Mouse (Mus musculus) heart, embryonic 10.5 days (tissue): ENCODE measurements at regions not wholly inside any gene's neighbourhood (a gene's known extent, or its start where the extent isn't known, plus 50 kb on each side); places are given as distances from the start of the nearest gene placed in this dataset.

Experiments
- DNase-seq: peaks from one replicate; pipeline ENCODE4 v3.0.0-alpha.2; 2017; ENCODE audit warnings: low spot score
- H3K27ac ChIP-seq: fragments of 300-500 bp; sonication (generic); 2 replicates; pipeline ENCODE4 v1.5.1; 2016; ENCODE audit warnings: mild to moderate bottlenecking
- H3K27me3 ChIP-seq: fragments of 300-500 bp; sonication (generic); 2 replicates; pipeline ENCODE4 v1.6.1; 2016; ENCODE audit warnings: mild to moderate bottlenecking; ENCODE audit not compliant: poor library complexity, insufficient read depth, severe bottlenecking
- H3K36me3 ChIP-seq: fragments of 300-500 bp; sonication (generic); 2 replicates; pipeline ENCODE4 v1.6.1; 2016; ENCODE audit warnings: mild to moderate bottlenecking, moderate library complexity
- H3K4me1 ChIP-seq: fragments of 300-500 bp; sonication (generic); 2 replicates; pipeline ENCODE4 v1.6.1; 2016; ENCODE audit warnings: mild to moderate bottlenecking
- H3K4me3 ChIP-seq: fragments of 300-500 bp; sonication (generic); 2 replicates; pipeline ENCODE4 v1.5.1; 2016; ENCODE audit warnings: mild to moderate bottlenecking, moderate library complexity
- H3K9me3 ChIP-seq: fragments of 300-500 bp; sonication (generic); 2 replicates; pipeline ENCODE4 v1.6.1; 2016; ENCODE audit warnings: mild to moderate bottlenecking, moderate library complexity
- WGBS: fragments of 180-500 bp; shearing (Covaris S2); methylation state at CpG from one replicate; pipeline ENCODE4 v1.1.7; 2016; 5-methylcytosine and 5-hydroxymethylcytosine counted together

DNA sequence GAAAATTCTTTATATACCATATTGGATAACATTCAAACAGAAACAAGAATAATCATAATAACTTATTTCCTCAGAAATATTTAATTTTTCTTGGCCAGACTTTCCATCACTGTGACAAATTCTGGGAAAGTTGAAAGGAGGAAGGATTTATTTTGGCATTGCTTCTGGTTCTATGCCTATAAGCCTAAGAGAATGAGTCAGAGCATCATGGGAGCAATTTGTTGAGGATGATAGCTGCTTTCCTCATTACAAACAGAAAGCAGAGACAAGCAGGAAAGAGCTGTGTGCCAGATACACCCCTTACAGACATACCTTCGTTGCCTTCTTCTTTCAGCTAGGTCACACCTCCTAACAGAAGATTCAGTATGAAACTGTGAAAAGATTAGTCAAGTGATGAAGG, 115.3 kb downstream of the Rgs21 start:
- no peaks in the 10 kb centered on the region for H3K36me3 ChIP-seq
- no peaks in the 10 kb centered on the region for H3K9me3 ChIP-seq
- 65% methylated on average over 1 of the region's 1 CpGs for WGBS
- no peaks in the 10 kb centered on the region for H3K4me1 ChIP-seq
- no peaks in the 10 kb centered on the region for H3K27me3 ChIP-seq
- no peak overlapping the region for H3K27ac ChIP-seq
- DNase-seq: no peak
- no peak overlapping the region for H3K4me3 ChIP-seq

DNA sequence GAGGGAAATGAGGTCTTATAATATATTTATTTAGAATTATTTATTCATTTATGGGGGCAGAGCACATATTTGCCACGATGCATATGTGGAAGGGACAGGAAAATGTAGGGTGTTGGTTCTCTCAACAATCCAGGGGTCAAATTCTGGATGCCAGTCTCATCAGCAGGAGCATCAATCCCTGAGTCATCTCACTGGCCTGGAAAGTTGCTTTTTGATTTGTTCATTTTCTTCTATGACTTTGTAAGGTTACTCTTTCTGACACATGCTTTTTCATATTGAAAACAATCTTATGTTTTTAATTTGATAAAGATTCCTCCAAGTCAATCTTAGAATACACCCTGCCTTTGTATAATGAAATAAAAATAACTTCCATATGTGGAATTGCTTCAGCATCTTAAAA, 115.7 kb downstream of the Rgs21 start:
- DNase-seq: no peak
- WGBS: 69% methylated on average over 1 of the region's 1 CpGs
- Histone ChIP-seq H3K9me3 (no peaks in the 10 kb centered on the region), H3K36me3 (no peaks in the 10 kb centered on the region), H3K27ac (no peak overlapping the region), H3K27me3 (no peaks in the 10 kb centered on the region), H3K4me3 (no peak overlapping the region), H3K4me1 (no peaks in the 10 kb centered on the region)

DNA sequence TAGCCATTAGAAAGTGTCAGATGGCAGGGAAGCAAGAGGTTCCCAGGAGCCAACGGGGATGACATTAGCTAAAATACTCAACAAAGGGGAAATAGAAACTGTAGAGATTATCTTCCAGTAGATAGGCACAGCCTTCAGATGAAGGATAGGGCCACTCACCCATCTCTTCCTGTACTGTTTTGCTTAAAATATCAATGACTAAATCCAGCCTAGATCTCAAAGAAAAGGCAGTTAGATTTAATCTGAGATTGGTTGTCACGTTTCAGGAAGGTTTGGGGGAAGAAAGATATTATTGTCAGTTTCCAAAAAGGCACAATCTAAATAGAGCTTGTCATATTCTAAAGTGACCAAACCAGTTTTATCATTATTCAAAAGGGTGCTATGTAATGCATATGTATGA, 130.8 kb downstream of the Rgs21 start:
- Histone ChIP-seq H3K4me1 (no peaks in the 10 kb centered on the region), H3K27ac (no peak overlapping the region), H3K9me3 (no peaks in the 10 kb centered on the region), H3K4me3 (no peak overlapping the region), H3K36me3 (no peaks in the 10 kb centered on the region), H3K27me3 (no peaks in the 10 kb centered on the region)
- DNase-seq: no peak
- WGBS: 80% methylated on average over 2 of the region's 2 CpGs

DNA sequence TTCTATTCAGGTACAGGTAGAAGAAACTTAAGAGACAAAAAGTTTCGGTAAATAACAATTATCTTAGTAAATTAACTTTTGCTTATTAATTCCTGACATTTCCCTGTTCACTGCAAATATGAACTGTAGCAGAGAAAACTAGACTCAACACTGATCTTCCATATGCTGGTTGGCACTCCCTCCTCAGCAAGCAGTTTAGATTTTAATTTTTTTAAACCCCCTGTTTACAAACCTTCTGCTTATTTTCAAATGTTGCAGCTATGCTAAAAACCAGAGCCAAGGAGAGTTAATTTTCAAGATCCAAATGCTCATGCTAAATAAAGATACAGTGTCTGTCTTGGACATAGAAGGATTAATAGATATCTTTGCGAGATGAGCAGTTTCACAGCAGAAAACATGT, 134.7 kb downstream of the Rgs21 start:
- H3K27ac ChIP-seq: no peak overlapping the region
- no peaks in the 10 kb centered on the region for H3K36me3 ChIP-seq
- H3K4me1 ChIP-seq: no peaks in the 10 kb centered on the region
- no peak for DNase-seq
- 83% methylated on average over 2 of the region's 2 CpGs for WGBS
- H3K27me3 ChIP-seq: no peaks in the 10 kb centered on the region
- H3K9me3 ChIP-seq: no peaks in the 10 kb centered on the region
- no peak overlapping the region for H3K4me3 ChIP-seq

DNA sequence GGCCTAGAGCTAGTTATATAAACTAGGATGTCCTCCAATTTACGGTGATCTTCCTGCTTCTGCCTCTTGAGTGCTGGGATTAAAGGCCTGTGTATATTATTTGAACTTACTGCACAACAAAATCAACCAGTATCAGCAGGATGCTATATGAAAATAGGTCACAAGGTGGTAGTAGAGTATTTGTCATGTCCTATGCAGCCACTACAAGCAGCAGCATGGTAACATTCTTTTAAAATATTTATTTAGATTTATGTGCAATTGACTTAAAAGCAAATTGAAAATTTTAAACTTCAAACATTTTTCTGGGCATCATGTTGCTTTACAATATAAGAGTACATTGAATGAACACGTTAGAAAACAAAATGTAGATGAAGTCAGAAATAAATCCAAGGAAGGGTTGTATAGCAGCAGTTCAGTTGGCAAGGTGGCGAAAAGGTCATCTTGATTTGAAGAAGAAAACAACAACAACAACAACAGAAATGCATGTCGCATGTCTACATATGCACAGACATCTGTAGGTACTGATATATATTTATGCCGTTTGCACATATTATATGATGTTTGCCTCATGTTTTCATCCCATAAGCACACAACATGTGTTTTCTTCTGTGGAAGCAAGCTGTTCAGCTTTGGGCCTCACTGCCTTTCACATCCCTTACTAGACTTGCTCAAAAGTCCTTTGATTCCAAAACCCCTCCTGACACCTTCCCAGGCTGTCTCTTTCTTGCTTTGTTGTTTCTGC, 135.8 kb downstream of the Rgs21 start:
- H3K36me3 ChIP-seq: no peaks in the 10 kb centered on the region
- H3K27me3 ChIP-seq: no peaks in the 10 kb centered on the region
- H3K27ac ChIP-seq: no peak overlapping the region
- no peak for DNase-seq
- H3K4me1 ChIP-seq: no peaks in the 10 kb centered on the region
- H3K9me3 ChIP-seq: no peaks in the 10 kb centered on the region
- WGBS: 77% methylated on average over 5 of the region's 5 CpGs
- H3K4me3 ChIP-seq: no peak overlapping the region

DNA sequence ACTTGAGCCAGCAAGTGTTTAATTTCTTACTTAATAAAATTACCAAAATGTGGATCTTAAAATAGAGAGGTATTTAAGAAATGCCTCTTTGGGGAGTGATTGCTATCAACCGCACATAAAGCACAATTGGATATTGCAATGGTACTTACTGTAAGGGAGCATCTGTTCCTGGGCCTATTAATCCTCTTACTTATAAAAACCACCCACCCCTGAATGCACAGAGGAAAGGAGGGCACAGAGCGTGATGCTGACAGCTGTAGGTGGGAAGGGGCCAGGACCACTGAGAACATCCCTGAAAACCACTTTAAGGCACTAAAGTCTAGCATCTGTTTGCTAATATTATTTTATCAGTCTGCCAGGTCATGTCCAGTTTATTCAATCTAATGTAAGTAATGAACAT, 146.1 kb downstream of the Rgs21 start:
- Histone ChIP-seq H3K4me1 (no peaks in the 10 kb centered on the region), H3K4me3 (no peak overlapping the region), H3K36me3 (no peaks in the 10 kb centered on the region), H3K27ac (no peak overlapping the region), H3K9me3 (no peaks in the 10 kb centered on the region), H3K27me3 (no peaks in the 10 kb centered on the region)
- 84% methylated on average over 2 of the region's 2 CpGs for WGBS
- no peak for DNase-seq

DNA sequence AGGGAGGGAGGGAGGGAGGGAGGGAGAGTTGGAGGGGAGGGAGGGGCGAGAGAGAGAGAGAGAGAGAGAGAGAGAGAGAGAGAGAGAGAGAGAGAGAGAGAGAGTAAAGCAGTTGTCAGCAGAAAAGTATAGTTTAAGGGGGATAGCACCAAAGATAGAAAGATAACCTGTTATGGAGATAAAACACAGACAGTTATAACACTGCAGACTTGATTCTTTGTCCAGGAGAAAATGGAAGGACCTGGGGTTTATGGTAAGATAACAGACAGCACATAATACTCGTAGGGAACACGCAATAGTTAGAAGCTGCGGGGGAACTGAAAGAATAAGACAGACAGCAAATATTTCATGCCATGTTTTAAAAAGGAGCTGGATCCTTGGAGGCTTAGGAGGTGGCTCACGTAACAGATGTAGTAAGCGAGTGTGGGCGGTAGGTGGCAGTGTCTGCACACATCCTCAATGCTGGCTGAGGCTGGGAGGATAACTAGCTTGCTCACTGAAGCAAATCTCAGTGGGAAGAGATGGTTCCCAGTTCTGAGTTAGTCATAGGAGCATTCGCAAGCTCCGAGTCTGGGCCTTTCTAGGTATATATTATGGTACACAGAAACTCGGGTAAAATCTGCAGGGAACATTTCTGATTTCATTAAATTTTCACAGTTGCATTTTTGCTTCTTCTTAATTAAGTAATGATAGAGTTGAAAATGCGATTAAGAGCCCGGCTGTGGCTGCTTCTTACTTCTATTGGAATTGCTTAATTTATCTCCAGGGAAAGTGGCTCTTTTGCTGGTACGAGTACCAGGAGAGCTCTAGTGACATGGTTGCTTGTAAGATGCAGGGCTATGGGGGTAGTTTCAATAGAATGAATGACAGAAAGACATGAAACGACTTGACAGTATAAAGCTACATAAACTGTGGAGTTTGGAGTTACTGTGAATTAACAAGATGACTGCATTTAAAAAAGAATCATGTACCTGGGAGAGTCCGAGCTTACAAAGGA, 157.6 kb upstream of the Rgs1 start:
- peak; percentile 77 for DNase-seq
- 37% methylated on average over 15 of the region's 15 CpGs for WGBS
- Histone ChIP-seq H3K27me3 (no peaks in the 10 kb centered on the region), H3K9me3 (no peaks in the 10 kb centered on the region), H3K4me3 (no peak overlapping the region), H3K36me3 (no peaks in the 10 kb centered on the region), H3K27ac (no peak overlapping the region), H3K4me1 (no peaks in the 10 kb centered on the region)

DNA sequence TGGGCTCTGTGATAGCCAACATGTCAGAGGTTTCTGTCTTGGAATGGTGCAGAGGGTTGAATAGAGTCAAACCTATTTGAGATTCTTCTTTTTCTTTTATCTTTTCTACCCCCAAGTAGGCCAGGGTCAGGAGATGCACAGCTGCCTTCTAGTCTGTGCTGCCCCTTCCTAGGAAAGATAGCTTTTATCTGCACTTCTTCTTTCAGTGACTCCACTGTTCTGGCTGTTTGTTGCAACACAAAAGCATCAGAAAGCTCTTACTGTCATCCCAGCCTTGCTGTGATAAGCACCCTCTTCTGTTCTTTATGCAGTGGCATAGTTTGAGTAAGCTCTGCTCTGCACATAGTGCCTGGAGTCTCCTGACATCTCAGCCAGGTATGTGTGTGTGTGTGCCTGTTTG, 156.7 kb upstream of the Rgs1 start:
- Histone ChIP-seq H3K27me3 (no peaks in the 10 kb centered on the region), H3K4me3 (no peak overlapping the region), H3K36me3 (no peaks in the 10 kb centered on the region), H3K9me3 (no peaks in the 10 kb centered on the region), H3K4me1 (no peaks in the 10 kb centered on the region), H3K27ac (no peak overlapping the region)
- no peak for DNase-seq

DNA sequence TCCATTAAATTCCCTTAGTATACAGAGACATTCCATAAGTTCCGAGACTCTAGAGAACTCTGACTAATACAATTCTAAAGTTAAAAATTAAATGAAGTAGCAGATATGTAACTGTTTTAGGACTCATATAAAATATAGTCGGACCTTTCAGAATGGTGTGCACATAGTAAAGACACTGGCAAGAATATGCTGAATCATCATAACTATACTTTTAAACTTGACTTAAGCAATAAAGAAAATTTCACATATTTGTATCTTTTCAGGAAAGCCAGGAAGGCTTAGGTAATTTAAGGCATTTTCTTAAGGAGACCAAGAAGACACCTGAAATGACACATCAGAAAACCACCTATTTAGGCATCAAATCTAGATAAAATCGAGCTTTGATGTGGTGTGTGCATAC, 156.0 kb upstream of the Rgs1 start:
- Histone ChIP-seq H3K27me3 (no peaks in the 10 kb centered on the region), H3K4me3 (no peak overlapping the region), H3K4me1 (no peaks in the 10 kb centered on the region), H3K9me3 (no peaks in the 10 kb centered on the region), H3K27ac (no peak overlapping the region), H3K36me3 (no peaks in the 10 kb centered on the region)
- no peak for DNase-seq
- 76% methylated on average over 3 of the region's 3 CpGs for WGBS

DNA sequence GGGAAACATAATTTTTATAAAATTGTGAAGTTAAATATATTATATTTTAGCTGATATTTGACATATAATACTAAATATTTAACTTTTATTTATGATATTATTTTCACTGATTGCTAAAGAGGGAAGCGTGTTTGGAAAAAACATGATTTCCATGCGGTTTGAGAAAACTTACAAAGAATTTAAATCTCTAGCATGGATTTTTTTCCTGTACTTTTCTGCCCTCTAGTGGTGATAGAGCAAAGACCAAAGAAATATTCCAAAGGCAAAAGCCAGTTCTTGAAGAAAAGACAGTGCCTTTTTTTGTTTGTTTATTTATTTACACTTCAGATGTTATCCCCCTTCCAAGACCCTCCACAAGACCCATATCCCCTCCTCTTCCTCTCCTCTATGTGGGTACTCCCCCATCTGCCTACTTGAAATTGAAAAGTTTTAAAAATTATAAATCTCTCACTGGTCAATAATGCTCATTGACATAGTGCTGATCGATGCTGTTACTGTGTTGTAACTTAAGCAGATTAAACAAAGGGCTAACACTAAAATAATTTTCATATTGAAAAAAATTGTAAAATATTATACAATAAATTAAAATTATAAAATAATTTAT, 131.1 kb upstream of the Rgs1 start:
- no peak for DNase-seq
- Histone ChIP-seq H3K27ac (no peak overlapping the region), H3K9me3 (no peaks in the 10 kb centered on the region), H3K4me3 (no peak overlapping the region), H3K4me1 (no peaks in the 10 kb centered on the region), H3K36me3 (no peaks in the 10 kb centered on the region), H3K27me3 (no peaks in the 10 kb centered on the region)
- WGBS: 53% methylated on average over 3 of the region's 3 CpGs

DNA sequence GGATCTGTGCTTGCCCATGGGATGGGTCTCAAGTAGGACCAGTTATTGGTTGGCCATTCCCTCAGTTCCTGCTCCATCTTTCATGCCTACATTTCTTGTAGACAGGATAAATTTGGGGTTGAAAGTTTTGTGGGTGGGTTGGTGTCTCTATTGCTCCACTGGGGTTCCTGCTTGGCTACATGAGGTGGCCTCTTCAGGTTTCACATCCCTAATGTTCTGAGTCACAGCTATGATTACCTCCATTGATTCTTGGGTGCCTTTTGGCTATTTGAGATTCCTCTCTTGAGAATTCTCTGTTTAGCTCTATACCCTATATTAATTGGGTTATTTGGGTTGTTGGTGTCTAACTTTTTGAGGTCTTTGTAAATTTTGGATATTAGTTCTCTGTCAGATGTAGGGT, 125.1 kb upstream of the Rgs1 start:
- no peak for DNase-seq
- H3K27ac ChIP-seq: no peak overlapping the region
- no peaks in the 10 kb centered on the region for H3K27me3 ChIP-seq
- H3K36me3 ChIP-seq: no peaks in the 10 kb centered on the region
- no peaks in the 10 kb centered on the region for H3K9me3 ChIP-seq
- no peak overlapping the region for H3K4me3 ChIP-seq
- H3K4me1 ChIP-seq: no peaks in the 10 kb centered on the region

DNA sequence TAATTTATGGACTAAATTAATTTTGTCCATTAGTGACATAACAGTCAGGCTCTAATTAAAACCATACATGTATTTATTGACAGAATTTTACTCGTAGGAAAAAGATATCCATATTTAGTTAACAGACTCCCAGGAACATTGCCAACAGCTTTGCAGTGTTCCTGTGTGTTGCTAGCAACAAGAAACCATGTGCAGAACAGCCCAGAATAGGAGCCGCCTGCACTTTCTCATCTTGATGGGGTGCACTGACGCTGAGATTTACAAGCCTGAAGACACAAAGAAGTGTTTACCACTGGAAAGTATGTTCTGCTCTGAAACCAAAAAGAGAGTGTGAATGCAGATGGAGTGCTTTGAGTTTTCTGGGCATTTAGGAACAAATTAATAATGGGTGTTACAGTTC, 118.5 kb upstream of the Rgs1 start:
- Histone ChIP-seq H3K4me1 (no peaks in the 10 kb centered on the region), H3K9me3 (no peaks in the 10 kb centered on the region), H3K27me3 (no peaks in the 10 kb centered on the region), H3K27ac (no peak overlapping the region), H3K36me3 (no peaks in the 10 kb centered on the region), H3K4me3 (no peak overlapping the region)
- WGBS: 54% methylated on average over 3 of the region's 3 CpGs
- DNase-seq: no peak

DNA sequence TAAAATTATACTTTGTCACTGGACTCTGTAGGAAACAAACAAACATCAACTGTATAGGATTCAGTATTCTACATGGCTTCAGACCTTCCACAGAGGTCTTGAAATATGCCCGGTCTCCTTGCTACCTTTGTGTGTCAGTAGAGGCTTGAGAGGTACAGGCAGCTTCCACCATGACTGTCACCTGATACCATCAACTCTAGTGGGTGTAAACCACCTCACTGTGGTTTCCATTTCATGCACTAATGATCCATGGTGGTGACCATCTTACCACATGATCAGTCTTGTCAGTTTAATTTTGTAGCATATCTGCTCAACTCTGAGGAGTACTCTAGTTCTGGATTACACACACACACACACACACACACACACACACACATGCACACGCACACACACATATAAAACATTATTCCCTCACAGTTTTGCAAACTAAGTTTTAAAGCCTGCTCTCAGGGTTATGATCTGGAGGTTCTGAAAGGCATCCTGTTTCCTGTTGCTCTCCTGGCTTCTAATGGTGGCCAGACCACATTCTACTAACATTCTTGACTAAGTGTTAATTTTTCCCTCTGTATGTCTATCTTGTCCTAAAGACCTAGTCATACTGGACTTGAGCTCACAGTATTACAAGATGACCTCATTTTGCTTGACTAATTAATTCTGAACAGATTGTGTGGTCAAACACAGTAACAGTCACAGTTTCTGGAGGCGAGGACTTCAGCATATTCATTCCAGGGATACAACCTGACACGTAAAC, 106.7 kb upstream of the Rgs1 start:
- H3K36me3 ChIP-seq: no peaks in the 10 kb centered on the region
- H3K27ac ChIP-seq: no peak overlapping the region
- no peaks in the 10 kb centered on the region for H3K9me3 ChIP-seq
- no peaks in the 10 kb centered on the region for H3K4me1 ChIP-seq
- WGBS: 82% methylated on average over 4 of the region's 4 CpGs
- no peaks in the 10 kb centered on the region for H3K27me3 ChIP-seq
- DNase-seq: no peak
- H3K4me3 ChIP-seq: no peak overlapping the region
